14 mouse cellular contexts compared by ENCODE assay signal in the genomic region with DNA sequence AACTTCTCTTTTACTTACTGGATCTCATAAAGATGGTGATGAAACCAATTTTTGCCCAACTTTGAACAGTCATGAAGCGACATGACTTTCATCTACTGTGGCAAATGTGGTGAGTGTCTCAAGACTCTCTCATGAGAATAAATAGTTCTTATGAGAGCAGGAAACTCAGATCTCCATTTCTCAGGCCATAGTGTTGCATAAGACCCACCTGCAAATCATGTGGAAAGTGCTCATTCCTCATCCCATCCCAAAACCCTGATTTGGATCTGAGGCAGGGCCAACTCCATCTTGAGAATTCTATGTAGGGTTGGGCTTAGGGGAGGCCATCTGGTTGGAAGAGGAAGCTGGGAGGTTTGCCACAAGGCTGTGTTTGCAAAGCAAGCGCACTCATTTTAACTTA.
DNase-seq lines count a peak whose midpoint lies in the region; ATAC-seq and TF ChIP-seq lines count a peak whose summit lies in the region.
"Had no signal": no experiment of that assay in that cellular context is flagged by ENCODE, and none has a peak within 500 bp of the region (broad histone marks: within the 10 kb centered on the region; RNA-seq: fewer than 3 reads in every experiment).

No protein-coding gene starts in this region.

- DNase-seq in layer of hippocampus, adult 18-20 months (ENCODE audit: low spot score in 2 of 2), result peak; percentile 25 to 46
- DNase-seq in layer of hippocampus, postnatal 25 days (ENCODE audit: extremely low spot score in 1 of 2, low spot score in 1 of 2), result no peak
- peak; percentile 61 to 80 for DNase-seq in cerebellum, adult 2 months
- peak; percentile 76 for DNase-seq in telencephalon, adult 2 months (ENCODE audit: low read depth, low spot score)
- no peak for DNase-seq in embryo, embryonic 10 days (ENCODE audit: low spot score)
- no peak for DNase-seq in kidney, postnatal 4 days
- DNase-seq: adrenal gland, adult 2 months; heart, adult 2 months; thymus, postnatal 25 days had no signal

- TF ChIP-seq CTCF in cerebellum, adult 2 months (IDR thresholded peaks at IDR 0.05; ENCODE audit: borderline replicate concordance, insufficient read depth, low read depth, low read length), result no peak

- peak overlapping the region; percentile 12; the same call in 1 of the 2 replicates for H3K27ac ChIP-seq in cerebellum, adult 2 months (ENCODE audit: insufficient read depth, low read length)
- H3K27ac ChIP-seq: embryonic facial prominence, embryonic 13.5 days; heart, adult 2 months; liver, embryonic 14.5 days; macrophage; neural tube, embryonic 15.5 days had no signal

- WGBS in cerebellum, adult 2 months, result 59% methylated on average over 2 of the region's 2 CpGs

- no peaks in the 10 kb centered on the region for H3K27me3 ChIP-seq in cerebellum, adult 2 months (ENCODE audit: control insufficient read depth, insufficient read depth, low read length)
- H3K27me3 ChIP-seq: embryonic facial prominence, embryonic 13.5 days; neural tube, embryonic 15.5 days had no signal

- no peak for TF ChIP-seq POLR2A in cerebellum, adult 2 months (IDR thresholded peaks at IDR 0.05; ENCODE audit: borderline replicate concordance, insufficient read depth, low read length)

- H3K4me1 ChIP-seq in cerebellum, adult 2 months (ENCODE audit: control insufficient read depth, insufficient read depth, low read length), result peaks cover 15% of the 10 kb centered on the region; the same call in 1 of the 2 replicates
- H3K4me1 ChIP-seq: neural tube, embryonic 15.5 days had no signal

- peak; percentile 82 for ATAC-seq in granulocyte monocyte progenitor cell, adult 5-6 weeks (replicated peaks; ENCODE audit: poor library complexity, severe bottlenecking)

- no peak overlapping the region for H3K4me3 ChIP-seq in cerebellum, adult 2 months (replicated peaks; ENCODE audit: insufficient read depth, low read depth, low read length)
- H3K4me3 ChIP-seq: embryonic facial prominence, embryonic 13.5 days; heart, adult 2 months; neural tube, embryonic 15.5 days had no signal

Comparison
In these comparisons a context has a peak if more than half of its experiments do, and no peak if none do; other contexts are left out.
1. DNase-seq: peak in layer of hippocampus, adult 18-20 months (2 of 2), cerebellum, adult 2 months (2 of 2) and telencephalon, adult 2 months (single experiment); none in layer of hippocampus, postnatal 25 days (0 of 2), embryo, embryonic 10 days (single experiment) and kidney, postnatal 4 days (0 of 2).